Mouse (Mus musculus): Measurements from ENCODE around the gene Tmem80. TPM values are rescaled to one million over a fixed set of nuclear protein-coding genes. Genes with fewer than 3 reads are reported as not detected.

Tmem80 gene
- polyA plus RNA-seq, 1 experiment from 2014 or later, result 62.2 TPM

- 53% methylated on average over 2 of the region's 2 CpGs for WGBS
- no peaks in the 10 kb centered on the region for H3K9me3 ChIP-seq (ENCODE audit: control insufficient read depth, low read length)
Observed at GRCm38 (mm10) chr7:141363752-141364125, 36.2 kb downstream of the Tmem80 start.

GRCm38 (mm10) chr7:141364349-141365048 lies 37.0 kb downstream of the Tmem80 start:
- Histone ChIP-seq H3K4me1 (replicated peaks; ENCODE audit: control insufficient read depth, insufficient read depth, low read length) (0 out of 2 replicates have a peak, but pooled peaks cover 3% of the 10 kb centered on the region), H3K36me3 (ENCODE audit: control insufficient read depth, insufficient read depth) (no peaks in the 10 kb centered on the region), H3K27ac (ENCODE audit: low read length) (no peak overlapping the region), H3K4me3 (replicated peaks; ENCODE audit: low read length) (no peak overlapping the region), H3K9me3 (ENCODE audit: control insufficient read depth, low read length) (no peaks in the 10 kb centered on the region), H3K27me3 (replicated peaks; ENCODE audit: control insufficient read depth, insufficient read depth, low read length) (peaks cover 2% of the 10 kb centered on the region; the same call in 1 of the 2 replicates), H3K4me2 (ENCODE audit: low read length) (no peak overlapping the region), H3K9ac (replicated peaks; ENCODE audit: low read depth, low read length) (no peak overlapping the region)
- 87% methylated on average over 5 of the region's 5 CpGs for WGBS
- no peak for ATAC-seq

More at GRCm38 (mm10) chr7:141363752-141364125, 36.2 kb downstream of the Tmem80 start:
- Histone ChIP-seq H3K4me2 (ENCODE audit: low read length) (no peak overlapping the region), H3K9ac (replicated peaks; ENCODE audit: low read depth, low read length) (no peak overlapping the region), H3K27ac (ENCODE audit: low read length) (no peak overlapping the region), H3K27me3 (replicated peaks; ENCODE audit: control insufficient read depth, insufficient read depth, low read length) (peaks cover 2% of the 10 kb centered on the region; the same call in 1 of the 2 replicates), H3K4me3 (replicated peaks; ENCODE audit: low read length) (no peak overlapping the region), H3K4me1 (replicated peaks; ENCODE audit: control insufficient read depth, insufficient read depth, low read length) (0 out of 2 replicates have a peak, but pooled peaks cover 3% of the 10 kb centered on the region), H3K36me3 (ENCODE audit: control insufficient read depth, insufficient read depth) (no peaks in the 10 kb centered on the region)
- no peak for ATAC-seq

GRCm38 (mm10) chr7:141365049-141365445 lies 37.5 kb downstream of the Tmem80 start:
- Histone ChIP-seq H3K4me2 (ENCODE audit: low read length) (no peak overlapping the region), H3K9ac (replicated peaks; ENCODE audit: low read depth, low read length) (no peak overlapping the region), H3K9me3 (ENCODE audit: control insufficient read depth, low read length) (no peaks in the 10 kb centered on the region), H3K4me1 (replicated peaks; ENCODE audit: control insufficient read depth, insufficient read depth, low read length) (0 out of 2 replicates have a peak, but pooled peaks cover 3% of the 10 kb centered on the region), H3K4me3 (replicated peaks; ENCODE audit: low read length) (no peak overlapping the region), H3K27me3 (replicated peaks; ENCODE audit: control insufficient read depth, insufficient read depth, low read length) (peaks cover 2% of the 10 kb centered on the region; the same call in 1 of the 2 replicates), H3K27ac (ENCODE audit: low read length) (no peak overlapping the region), H3K36me3 (ENCODE audit: control insufficient read depth, insufficient read depth) (no peaks in the 10 kb centered on the region)
- WGBS, result 62% methylated on average over 3 of the region's 3 CpGs
- ATAC-seq, result no peak

GRCm38 (mm10) chr7:141367358-141367757 lies 39.8 kb downstream of the Tmem80 start:
- Histone ChIP-seq H3K9me3 (ENCODE audit: control insufficient read depth, low read length) (no peaks in the 10 kb centered on the region), H3K4me1 (replicated peaks; ENCODE audit: control insufficient read depth, insufficient read depth, low read length) (no peaks in the 10 kb centered on the region), H3K27ac (ENCODE audit: low read length) (no peak overlapping the region), H3K4me2 (ENCODE audit: low read length) (no peak overlapping the region), H3K27me3 (replicated peaks; ENCODE audit: control insufficient read depth, insufficient read depth, low read length) (no peaks in the 10 kb centered on the region), H3K9ac (replicated peaks; ENCODE audit: low read depth, low read length) (no peak overlapping the region), H3K4me3 (replicated peaks; ENCODE audit: low read length) (no peak overlapping the region), H3K36me3 (ENCODE audit: control insufficient read depth, insufficient read depth) (no peaks in the 10 kb centered on the region)
- ATAC-seq, result no peak
- 84% methylated on average over 4 of the region's 4 CpGs for WGBS

GRCm38 (mm10) chr7:141369918-141370317 lies 42.4 kb downstream of the Tmem80 start:
- no peaks in the 10 kb centered on the region for H3K9me3 ChIP-seq (ENCODE audit: control insufficient read depth, low read length)
- WGBS, result 61% methylated on average over 5 of the region's 5 CpGs
- no peak for ATAC-seq
- no peak overlapping the region for H3K27ac ChIP-seq (ENCODE audit: low read length)
- no peaks in the 10 kb centered on the region for H3K4me1 ChIP-seq (replicated peaks; ENCODE audit: control insufficient read depth, insufficient read depth, low read length)
- H3K4me2 ChIP-seq (ENCODE audit: low read length), result no peak overlapping the region
- H3K9ac ChIP-seq (replicated peaks; ENCODE audit: low read depth, low read length), result no peak overlapping the region
- H3K36me3 ChIP-seq (ENCODE audit: control insufficient read depth, insufficient read depth), result no peaks in the 10 kb centered on the region
- H3K4me3 ChIP-seq (replicated peaks; ENCODE audit: low read length), result no peak overlapping the region
- no peaks in the 10 kb centered on the region for H3K27me3 ChIP-seq (replicated peaks; ENCODE audit: control insufficient read depth, insufficient read depth, low read length)

- Histone ChIP-seq H3K4me2 (ENCODE audit: low read length) (no peak overlapping the region), H3K4me3 (replicated peaks; ENCODE audit: low read length) (no peak overlapping the region), H3K27ac (ENCODE audit: low read length) (no peak overlapping the region), H3K9me3 (ENCODE audit: control insufficient read depth, low read length) (no peaks in the 10 kb centered on the region), H3K4me1 (replicated peaks; ENCODE audit: control insufficient read depth, insufficient read depth, low read length) (no peaks in the 10 kb centered on the region), H3K36me3 (ENCODE audit: control insufficient read depth, insufficient read depth) (no peaks in the 10 kb centered on the region), H3K9ac (replicated peaks; ENCODE audit: low read depth, low read length) (no peak overlapping the region), H3K27me3 (replicated peaks; ENCODE audit: control insufficient read depth, insufficient read depth, low read length) (no peaks in the 10 kb centered on the region)
- ATAC-seq, result no peak
- WGBS, result 85% methylated on average over 6 of the region's 6 CpGs
Observed at GRCm38 (mm10) chr7:141371942-141372595, 44.5 kb downstream of the Tmem80 start.

GRCm38 (mm10) chr7:141373611-141374010 lies 46.1 kb downstream of the Tmem80 start:
- Histone ChIP-seq H3K4me1 (replicated peaks; ENCODE audit: control insufficient read depth, insufficient read depth, low read length) (no peaks in the 10 kb centered on the region), H3K9ac (replicated peaks; ENCODE audit: low read depth, low read length) (no peak overlapping the region), H3K4me3 (replicated peaks; ENCODE audit: low read length) (no peak overlapping the region), H3K27ac (ENCODE audit: low read length) (no peak overlapping the region), H3K4me2 (ENCODE audit: low read length) (no peak overlapping the region), H3K27me3 (replicated peaks; ENCODE audit: control insufficient read depth, insufficient read depth, low read length) (no peaks in the 10 kb centered on the region), H3K36me3 (ENCODE audit: control insufficient read depth, insufficient read depth) (no peaks in the 10 kb centered on the region), H3K9me3 (ENCODE audit: control insufficient read depth, low read length) (no peaks in the 10 kb centered on the region)
- ATAC-seq, result no peak
- 10% methylated on average over 6 of the region's 6 CpGs for WGBS

GRCm38 (mm10) chr7:141374399-141374798 lies 46.9 kb downstream of the Tmem80 start:
- H3K27ac ChIP-seq (ENCODE audit: low read length), result no peak overlapping the region
- H3K4me3 ChIP-seq (replicated peaks; ENCODE audit: low read length), result no peak overlapping the region
- no peak overlapping the region for H3K4me2 ChIP-seq (ENCODE audit: low read length)
- no peak overlapping the region for H3K9ac ChIP-seq (replicated peaks; ENCODE audit: low read depth, low read length)
- H3K27me3 ChIP-seq (replicated peaks; ENCODE audit: control insufficient read depth, insufficient read depth, low read length), result no peaks in the 10 kb centered on the region
- no peak for ATAC-seq
- H3K36me3 ChIP-seq (ENCODE audit: control insufficient read depth, insufficient read depth), result no peaks in the 10 kb centered on the region
- no peaks in the 10 kb centered on the region for H3K4me1 ChIP-seq (replicated peaks; ENCODE audit: control insufficient read depth, insufficient read depth, low read length)
- no peaks in the 10 kb centered on the region for H3K9me3 ChIP-seq (ENCODE audit: control insufficient read depth, low read length)

GRCm38 (mm10) chr7:141379584-141379983 lies 52.0 kb downstream of the Tmem80 start:
- H3K9me3 ChIP-seq (ENCODE audit: control insufficient read depth, low read length), result no peaks in the 10 kb centered on the region
- H3K27me3 ChIP-seq (replicated peaks; ENCODE audit: control insufficient read depth, insufficient read depth, low read length), result no peaks in the 10 kb centered on the region
- no peak overlapping the region for H3K9ac ChIP-seq (replicated peaks; ENCODE audit: low read depth, low read length)
- H3K4me1 ChIP-seq (replicated peaks; ENCODE audit: control insufficient read depth, insufficient read depth, low read length), result no peaks in the 10 kb centered on the region
- no peak overlapping the region for H3K27ac ChIP-seq (ENCODE audit: low read length)
- no peak overlapping the region for H3K4me2 ChIP-seq (ENCODE audit: low read length)
- H3K4me3 ChIP-seq (replicated peaks; ENCODE audit: low read length), result no peak overlapping the region
- no peak for ATAC-seq
- no peaks in the 10 kb centered on the region for H3K36me3 ChIP-seq (ENCODE audit: control insufficient read depth, insufficient read depth)
- 69% methylated on average over 4 of the region's 4 CpGs for WGBS

All from forebrain, embryonic 16.5 days (tissue).